Mouse (Mus musculus) urinary bladder, adult 18-20 months (tissue): ENCODE measurements around the gene Aldh4a1.
A peak's percentile ranks its signal among the peaks of the same experiment; 100 is the strongest.

Experiments
- DNase-seq, 2 experiments: peaks; one replicate each; pipeline ENCODE4 v3.0.0; 2022; ENCODE audit warnings: low spot score in 2 of 2, mixed read lengths in 2 of 2

Gene Aldh4a1

GRCm38 (mm10) chr4:139589351-139590027, 33.2 kb upstream of the Aldh4a1 start:
- DNase-seq, result no peak

- DNase-seq, result no peak
Observed at GRCm38 (mm10) chr4:139590446-139590845, 32.2 kb upstream of the Aldh4a1 start.

- DNase-seq, result no peak
Observed at GRCm38 (mm10) chr4:139592895-139593294, 29.8 kb upstream of the Aldh4a1 start.

- DNase-seq, result no peak
Observed at GRCm38 (mm10) chr4:139593383-139593782, 29.3 kb upstream of the Aldh4a1 start.

GRCm38 (mm10) chr4:139594062-139594461, 28.6 kb upstream of the Aldh4a1 start:
- no peak for DNase-seq

- no peak for DNase-seq
Observed at GRCm38 (mm10) chr4:139596715-139597114, 26.0 kb upstream of the Aldh4a1 start.

GRCm38 (mm10) chr4:139597286-139598284, 25.1 kb upstream of the Aldh4a1 start:
- no peak for DNase-seq

- no peak for DNase-seq
Observed at GRCm38 (mm10) chr4:139598356-139598755, 24.3 kb upstream of the Aldh4a1 start.

- DNase-seq, result peak in 1 of 2 experiments; percentile 78
Observed at GRCm38 (mm10) chr4:139598950-139599518, 23.6 kb upstream of the Aldh4a1 start.

- no peak for DNase-seq
Observed at GRCm38 (mm10) chr4:139601519-139602356, 20.9 kb upstream of the Aldh4a1 start.

GRCm38 (mm10) chr4:139602357-139603244, 20.1 kb upstream of the Aldh4a1 start, which contains the start of gene Gm21969:
Gene Gm21969, plus strand, starts transcription at chr4:139603186.
- no peak for DNase-seq

GRCm38 (mm10) chr4:139605216-139605615, 17.4 kb upstream of the Aldh4a1 start:
- no peak for DNase-seq

- no peak for DNase-seq
Observed at GRCm38 (mm10) chr4:139606732-139607131, 15.9 kb upstream of the Aldh4a1 start.

- no peak for DNase-seq
Observed at GRCm38 (mm10) chr4:139608975-139609374, 13.7 kb upstream of the Aldh4a1 start.

- DNase-seq, result no peak
Observed at GRCm38 (mm10) chr4:139610954-139611353, 11.7 kb upstream of the Aldh4a1 start.

- peak; percentile 57 to 75 for DNase-seq
Observed at GRCm38 (mm10) chr4:139611542-139611953, 11.1 kb upstream of the Aldh4a1 start.

GRCm38 (mm10) chr4:139614524-139615260, 8.0 kb upstream of the Aldh4a1 start:
- no peak for DNase-seq

GRCm38 (mm10) chr4:139616276-139617000, 6.2 kb upstream of the Aldh4a1 start:
- DNase-seq, result peak in 1 of 2 experiments; percentile 56

- DNase-seq, result no peak
Observed at GRCm38 (mm10) chr4:139617001-139617364, 5.7 kb upstream of the Aldh4a1 start.
